Mouse (Mus musculus): ENCODE measurements around the gene Cdc42bpa. TPM values are rescaled to one million over a fixed set of nuclear protein-coding genes. Genes with fewer than 3 reads are reported as not detected.

Gene Cdc42bpa
- polyA plus RNA-seq, 1 experiment from 2014 or later = 32.6 TPM

DNA sequence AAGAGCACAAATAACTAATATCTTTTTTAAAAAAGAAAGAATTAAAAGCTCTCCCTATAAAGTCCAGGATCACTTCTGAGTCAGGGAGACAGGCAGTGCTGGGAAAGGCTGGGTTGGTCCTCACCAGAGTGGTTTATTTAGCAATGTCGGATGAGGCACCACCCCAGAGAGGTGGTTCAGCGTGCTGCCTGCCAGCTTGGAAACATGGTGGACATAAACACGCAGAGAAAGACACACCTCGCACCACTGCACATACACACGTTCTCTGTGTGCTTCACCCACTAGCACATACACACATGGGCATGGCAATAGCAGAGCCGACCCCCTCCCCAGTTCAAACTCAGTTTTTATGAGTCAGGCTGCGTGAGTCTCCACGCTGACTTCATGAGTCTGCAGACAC lies 230.8 kb downstream of the Cdc42bpa start:
- Histone ChIP-seq H3K27me3 (0 out of 2 replicates have a peak, but pooled peaks cover 6% of the 10 kb centered on the region), H3K4me1 (peaks cover 8% of the 10 kb centered on the region), H3K9ac (replicated peaks) (no peak overlapping the region), H3K9me3 (no peaks in the 10 kb centered on the region), H3K36me3 (no peaks in the 10 kb centered on the region), H3K4me2 (replicated peaks) (no peak overlapping the region), H3K4me3 (no peak overlapping the region), H3K27ac (replicated peaks) (no peak overlapping the region)
- ATAC-seq (replicated peaks) = no peak
- 86% methylated on average over 8 of the region's 8 CpGs for WGBS

DNA sequence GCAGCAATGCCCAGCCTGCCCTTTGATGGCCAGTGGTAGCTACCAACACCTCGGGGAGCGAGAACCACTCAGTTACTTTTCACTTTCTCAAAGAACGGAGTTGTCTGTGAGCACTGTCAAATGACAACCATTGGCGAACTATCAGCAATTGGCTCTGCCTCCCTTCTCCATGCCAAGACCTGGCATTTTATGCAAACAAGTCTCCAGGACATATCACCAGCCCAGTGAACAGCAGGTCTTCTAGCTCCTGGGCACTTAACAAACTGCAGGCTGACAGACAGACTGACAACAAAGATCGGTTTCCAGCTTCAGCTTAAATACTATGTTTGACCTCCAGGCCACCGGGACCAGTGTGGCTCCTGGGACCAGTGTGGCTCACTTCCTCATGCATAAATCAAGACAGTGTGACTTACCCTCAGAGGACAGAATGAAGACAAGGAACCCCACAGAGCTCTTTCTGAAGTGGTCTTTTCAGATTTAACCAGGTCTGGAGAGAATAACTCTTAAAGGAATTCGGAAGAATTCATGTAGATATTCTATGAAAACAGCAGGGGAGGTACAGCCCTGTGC lies 231.5 kb downstream of the Cdc42bpa start:
- no peak overlapping the region for H3K4me2 ChIP-seq (replicated peaks)
- H3K9ac ChIP-seq (replicated peaks) = no peak overlapping the region
- peaks cover 14% of the 10 kb centered on the region for H3K4me1 ChIP-seq
- 0 out of 2 replicates have a peak, but pooled peaks cover 6% of the 10 kb centered on the region for H3K27me3 ChIP-seq
- no peak overlapping the region for H3K4me3 ChIP-seq
- ATAC-seq (replicated peaks) = no peak
- no peaks in the 10 kb centered on the region for H3K36me3 ChIP-seq
- H3K27ac ChIP-seq (replicated peaks) = no peak overlapping the region
- H3K9me3 ChIP-seq = no peaks in the 10 kb centered on the region
- WGBS = 72% methylated on average over 7 of the region's 7 CpGs

DNA sequence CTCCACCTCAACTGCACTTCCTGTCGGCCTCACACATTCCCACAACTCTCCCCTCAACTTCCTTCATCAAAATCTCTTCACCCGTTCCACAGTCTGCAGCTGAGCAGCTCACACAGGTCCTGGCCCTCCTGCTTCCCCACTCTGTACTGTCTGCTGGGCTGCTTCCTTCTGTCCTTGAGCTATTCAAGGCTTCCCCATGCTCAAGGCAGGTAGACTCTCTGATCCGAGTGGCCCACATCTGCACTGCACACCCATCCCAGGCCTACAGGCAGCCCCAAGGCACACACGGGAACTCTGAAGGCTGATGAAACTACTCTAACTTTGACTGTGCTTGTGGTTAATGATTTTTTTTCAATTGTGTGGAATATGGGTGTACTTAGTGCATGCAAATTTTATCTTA lies 232.6 kb downstream of the Cdc42bpa start:
- Histone ChIP-seq H3K9me3 (no peaks in the 10 kb centered on the region), H3K4me3 (no peak overlapping the region), H3K4me1 (peaks cover 14% of the 10 kb centered on the region), H3K4me2 (replicated peaks) (no peak overlapping the region), H3K9ac (replicated peaks) (no peak overlapping the region), H3K27me3 (0 out of 2 replicates have a peak, but pooled peaks cover 6% of the 10 kb centered on the region), H3K27ac (replicated peaks) (no peak overlapping the region), H3K36me3 (no peaks in the 10 kb centered on the region)
- 55% methylated on average over 4 of the region's 4 CpGs for WGBS
- ATAC-seq (replicated peaks) = no peak

DNA sequence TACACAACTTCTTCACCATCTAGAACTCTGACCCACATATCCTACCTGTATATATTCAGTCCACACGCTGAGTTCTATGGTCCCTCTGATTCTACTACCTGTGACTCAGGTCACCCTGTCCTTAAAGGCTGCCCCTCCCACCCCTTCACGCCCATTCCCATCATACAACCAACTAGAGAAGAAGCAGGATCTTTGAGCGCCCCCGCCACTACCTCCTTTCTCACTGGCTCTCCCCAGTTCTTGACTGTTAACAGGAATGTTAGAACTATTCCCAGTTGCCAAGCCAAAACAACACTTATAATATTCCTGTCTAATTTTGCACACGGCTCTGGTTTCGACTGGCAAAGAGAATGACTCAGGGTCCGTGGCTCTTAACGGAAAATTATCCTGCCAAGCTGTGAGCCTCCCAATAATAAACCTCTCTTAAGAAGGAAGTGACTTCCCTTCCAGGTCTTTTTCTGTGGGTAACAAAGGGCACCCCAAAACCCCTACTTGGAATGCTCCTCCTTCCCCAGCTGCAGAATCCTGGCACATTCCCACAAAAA lies 233.2 kb downstream of the Cdc42bpa start:
- H3K9ac ChIP-seq (replicated peaks) = no peak overlapping the region
- no peak for ATAC-seq (replicated peaks)
- no peak overlapping the region for H3K27ac ChIP-seq (replicated peaks)
- H3K4me2 ChIP-seq (replicated peaks) = no peak overlapping the region
- no peaks in the 10 kb centered on the region for H3K9me3 ChIP-seq
- peaks cover 14% of the 10 kb centered on the region for H3K4me1 ChIP-seq
- H3K27me3 ChIP-seq = 0 out of 2 replicates have a peak, but pooled peaks cover 6% of the 10 kb centered on the region
- H3K4me3 ChIP-seq = no peak overlapping the region
- WGBS = 73% methylated on average over 8 of the region's 8 CpGs
- no peaks in the 10 kb centered on the region for H3K36me3 ChIP-seq

DNA sequence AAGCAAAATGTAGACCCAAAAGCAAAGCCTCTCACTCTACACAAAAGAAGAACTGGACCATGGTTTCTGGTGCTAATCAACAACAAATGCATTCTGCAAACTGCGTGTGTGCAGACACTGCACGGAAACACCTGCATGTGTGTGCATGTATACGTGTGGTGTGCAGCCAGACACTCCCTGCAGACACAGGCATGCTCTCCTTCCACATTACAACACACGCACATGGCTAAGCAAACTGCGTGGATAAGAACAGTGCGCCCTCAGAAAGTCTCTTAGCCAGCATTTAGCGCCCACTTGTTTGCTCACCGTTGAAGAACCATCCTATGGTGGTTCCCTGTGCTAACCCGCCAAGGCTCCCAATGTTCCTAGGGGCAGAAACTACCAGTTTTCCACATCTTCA lies 233.8 kb downstream of the Cdc42bpa start:
- Histone ChIP-seq H3K4me3 (no peak overlapping the region), H3K36me3 (no peaks in the 10 kb centered on the region), H3K9me3 (no peaks in the 10 kb centered on the region), H3K4me1 (peaks cover 14% of the 10 kb centered on the region), H3K4me2 (replicated peaks) (no peak overlapping the region), H3K27ac (replicated peaks) (no peak overlapping the region), H3K9ac (replicated peaks) (no peak overlapping the region), H3K27me3 (0 out of 2 replicates have a peak, but pooled peaks cover 6% of the 10 kb centered on the region)
- ATAC-seq (replicated peaks) = no peak
- WGBS = 89% methylated on average over 9 of the region's 9 CpGs

DNA sequence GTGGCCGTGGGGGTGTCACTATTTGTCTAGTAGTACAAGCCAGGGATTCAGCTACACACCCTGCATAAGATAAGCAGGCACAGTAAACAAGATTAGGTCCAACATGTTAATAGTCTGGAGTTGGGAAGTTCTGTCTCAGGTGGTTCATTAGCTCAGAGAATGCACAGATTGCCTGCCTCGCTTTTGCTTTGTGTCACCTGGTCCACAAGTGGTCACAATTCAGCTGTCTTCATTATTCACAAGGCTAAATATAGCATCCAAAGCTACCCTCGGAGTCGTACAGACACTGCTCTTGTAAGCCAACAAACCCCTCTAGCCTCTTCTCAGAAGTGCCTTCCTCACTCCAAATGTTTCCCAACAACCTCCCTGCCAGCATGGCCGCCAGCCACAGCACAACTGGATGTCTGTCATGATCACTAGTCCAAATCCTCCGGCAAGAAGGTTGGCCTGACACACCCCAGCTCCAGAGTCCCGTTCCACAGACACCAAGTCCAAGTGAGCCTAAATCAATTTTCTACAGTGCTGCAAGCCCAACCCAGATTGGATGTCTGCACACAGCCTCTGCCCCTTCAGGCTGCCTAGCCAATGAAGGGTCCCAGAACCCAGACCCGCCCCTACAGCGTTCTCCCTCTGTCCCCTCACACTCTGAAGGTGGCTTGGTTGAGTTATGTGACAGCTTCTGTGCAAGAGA lies 234.7 kb downstream of the Cdc42bpa start:
- peak overlapping the region; percentile 71 for H3K4me2 ChIP-seq (replicated peaks)
- peaks cover 14% of the 10 kb centered on the region for H3K4me1 ChIP-seq
- peak overlapping the region; percentile 56 for H3K4me3 ChIP-seq
- 35% methylated on average over 9 of the region's 9 CpGs for WGBS
- H3K9ac ChIP-seq (replicated peaks) = peak overlapping the region; percentile 42
- H3K27ac ChIP-seq (replicated peaks) = no peak overlapping the region
- ATAC-seq (replicated peaks) = 0 out of 2 replicates have a peak, but pooled peaks have one; percentile 14
- H3K27me3 ChIP-seq = 0 out of 2 replicates have a peak, but pooled peaks cover 6% of the 10 kb centered on the region
- H3K9me3 ChIP-seq = no peaks in the 10 kb centered on the region
- H3K36me3 ChIP-seq = no peaks in the 10 kb centered on the region

DNA sequence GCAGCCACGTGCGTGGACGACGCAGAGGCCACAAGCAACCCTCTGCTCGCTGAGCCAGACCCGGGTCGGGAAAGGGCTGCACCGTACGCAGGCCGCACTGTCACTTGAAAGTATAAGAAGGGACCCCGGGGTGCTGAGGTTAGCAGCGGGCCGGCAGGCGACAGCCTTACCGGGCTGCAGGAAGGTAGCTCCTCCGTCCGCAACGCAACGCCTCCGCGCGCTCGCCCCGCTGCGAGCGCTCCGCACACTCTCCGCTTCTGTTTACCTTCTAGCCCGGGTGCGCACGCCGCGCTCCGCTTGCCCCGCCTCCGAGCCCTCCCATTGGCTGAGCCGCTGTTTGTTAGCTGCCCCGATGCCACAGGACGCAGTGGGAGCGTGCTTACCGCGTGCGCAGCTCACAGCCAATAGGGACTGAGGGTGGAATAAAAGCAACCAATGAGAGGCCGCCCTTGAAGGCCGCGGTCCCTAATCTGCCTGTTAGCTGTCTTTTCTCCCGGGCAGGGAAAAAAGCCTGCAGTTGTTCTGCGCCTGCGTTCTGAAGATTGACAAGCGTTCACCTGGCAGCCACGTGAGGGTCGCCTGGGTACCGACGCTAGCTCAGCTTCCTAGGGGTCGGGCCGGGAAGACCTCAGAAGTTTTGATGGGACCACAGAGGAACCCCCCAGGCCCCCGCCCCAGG lies 235.6 kb downstream of the Cdc42bpa start:
- no peaks in the 10 kb centered on the region for H3K9me3 ChIP-seq
- no peak overlapping the region for H3K27ac ChIP-seq (replicated peaks)
- H3K4me3 ChIP-seq = peak overlapping the region; percentile 56
- ATAC-seq (replicated peaks) = peak; percentile 100
- peak overlapping the region; percentile 71 for H3K4me2 ChIP-seq (replicated peaks)
- H3K27me3 ChIP-seq = 0 out of 2 replicates have a peak, but pooled peaks cover 6% of the 10 kb centered on the region
- under 1% methylated on average over 57 of the region's 57 CpGs for WGBS
- no peaks in the 10 kb centered on the region for H3K36me3 ChIP-seq
- H3K4me1 ChIP-seq = peaks cover 14% of the 10 kb centered on the region
- peak overlapping the region; percentile 42 for H3K9ac ChIP-seq (replicated peaks)

DNA sequence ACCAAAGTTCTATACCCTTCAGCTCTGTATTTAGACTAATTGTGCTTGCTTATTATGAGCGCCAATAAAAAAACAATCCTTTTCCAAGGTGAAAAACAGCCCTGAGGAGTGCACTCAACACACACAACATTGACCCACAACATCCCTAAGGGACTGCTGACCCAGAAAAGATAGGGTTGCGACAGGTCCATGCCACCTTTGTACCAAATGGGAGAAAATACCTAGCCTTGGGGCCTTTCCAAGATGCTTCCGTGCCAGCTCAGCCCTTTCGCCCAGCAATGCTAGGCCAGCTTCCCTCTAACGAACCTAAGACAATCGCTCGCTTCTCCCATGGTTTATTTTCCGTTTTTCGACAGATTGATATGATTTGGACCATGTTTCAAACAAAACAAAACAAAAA lies 236.2 kb downstream of the Cdc42bpa start:
- Histone ChIP-seq H3K4me1 (peaks cover 14% of the 10 kb centered on the region), H3K36me3 (no peaks in the 10 kb centered on the region), H3K4me3 (peak overlapping the region; percentile 56), H3K4me2 (replicated peaks) (peak overlapping the region; percentile 71), H3K9ac (replicated peaks) (0 out of 2 replicates have a peak overlapping the region, but pooled peaks have one; percentile 32), H3K9me3 (no peaks in the 10 kb centered on the region), H3K27me3 (0 out of 2 replicates have a peak, but pooled peaks cover 6% of the 10 kb centered on the region), H3K27ac (replicated peaks) (no peak overlapping the region)
- no peak for ATAC-seq (replicated peaks)
- WGBS = 80% methylated on average over 9 of the region's 9 CpGs

DNA sequence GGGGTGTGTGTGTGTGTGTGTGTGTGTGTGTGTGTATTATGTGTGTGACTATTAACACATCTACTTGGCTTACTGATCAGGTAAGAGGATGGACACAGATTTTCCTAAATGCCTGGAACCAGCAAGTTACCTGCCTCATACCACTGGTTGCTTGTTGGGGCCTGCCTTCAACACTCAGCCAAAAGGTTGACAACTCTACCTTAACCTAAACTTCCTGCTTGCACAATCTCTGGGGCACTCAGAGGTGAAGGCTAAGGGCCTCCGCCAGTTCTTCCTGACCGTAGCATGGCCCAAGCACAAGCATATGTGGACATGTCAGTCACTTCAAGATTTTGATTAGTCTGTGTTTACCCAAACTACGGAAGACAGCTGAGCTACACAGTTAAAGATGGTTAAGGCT lies 237.7 kb downstream of the Cdc42bpa start:
- no peak overlapping the region for H3K27ac ChIP-seq (replicated peaks)
- H3K9ac ChIP-seq (replicated peaks) = no peak overlapping the region
- H3K27me3 ChIP-seq = 0 out of 2 replicates have a peak, but pooled peaks cover 6% of the 10 kb centered on the region
- H3K9me3 ChIP-seq = no peaks in the 10 kb centered on the region
- no peaks in the 10 kb centered on the region for H3K36me3 ChIP-seq
- no peak overlapping the region for H3K4me3 ChIP-seq
- ATAC-seq (replicated peaks) = no peak
- peaks cover 14% of the 10 kb centered on the region for H3K4me1 ChIP-seq
- 89% methylated on average over 3 of the region's 3 CpGs for WGBS
- no peak overlapping the region for H3K4me2 ChIP-seq (replicated peaks)

DNA sequence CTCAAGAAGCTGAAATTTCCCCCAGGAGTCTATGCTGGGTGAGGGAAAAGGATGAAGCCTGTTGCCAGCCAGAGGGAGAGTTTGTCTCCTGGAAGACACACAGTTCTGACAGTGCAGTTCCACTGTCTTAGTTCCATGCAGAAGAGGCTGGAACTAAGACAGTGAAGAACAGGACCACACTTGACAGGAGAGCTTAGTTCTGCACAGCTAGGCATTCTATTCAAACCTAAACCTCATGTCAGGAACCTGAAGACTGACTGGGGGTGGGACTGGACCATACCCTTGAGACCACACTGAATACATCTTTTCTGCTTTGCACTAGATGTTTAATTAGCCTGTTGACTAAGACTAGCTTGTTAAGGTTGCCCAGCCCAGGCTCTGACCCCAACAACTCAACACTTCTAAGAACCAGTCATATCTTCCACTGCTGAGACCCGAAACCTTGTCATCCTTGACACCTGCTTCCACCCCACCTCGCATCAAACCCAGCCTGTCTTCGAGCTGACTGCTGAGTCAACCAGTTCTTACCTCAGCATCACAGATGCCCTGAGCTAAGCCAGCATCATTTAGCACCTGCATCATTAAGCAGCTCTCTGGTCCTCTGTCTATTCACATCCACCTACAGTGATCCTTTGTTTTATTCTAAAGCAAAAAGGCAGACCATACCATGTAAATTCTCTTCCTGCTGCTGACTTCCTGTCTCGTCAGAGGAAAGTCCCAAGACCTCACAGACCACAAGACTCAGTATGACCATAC lies 238.9 kb downstream of the Cdc42bpa start, which contains the start of gene Coq8a:
Coq8a (minus strand) TSS at position 644 of the 756 bp plus-strand sequence.
- Histone ChIP-seq H3K4me3 (no peak within 1 kb of the TSS), H3K36me3 (no peaks in the 10 kb centered on the region), H3K27ac (replicated peaks) (no peak within 1 kb of the TSS), H3K27me3 (0 out of 2 replicates have a peak, but pooled peaks cover 6% of the 10 kb centered on the region), H3K9me3 (no peaks in the 10 kb centered on the region), H3K4me1 (peaks cover 14% of the 10 kb centered on the region), H3K9ac (replicated peaks) (no peak within 1 kb of the TSS), H3K4me2 (replicated peaks) (no peak within 1 kb of the TSS)
- 76% methylated on average over 4 of the region's 4 CpGs for WGBS
- ATAC-seq (replicated peaks) = no peak

DNA sequence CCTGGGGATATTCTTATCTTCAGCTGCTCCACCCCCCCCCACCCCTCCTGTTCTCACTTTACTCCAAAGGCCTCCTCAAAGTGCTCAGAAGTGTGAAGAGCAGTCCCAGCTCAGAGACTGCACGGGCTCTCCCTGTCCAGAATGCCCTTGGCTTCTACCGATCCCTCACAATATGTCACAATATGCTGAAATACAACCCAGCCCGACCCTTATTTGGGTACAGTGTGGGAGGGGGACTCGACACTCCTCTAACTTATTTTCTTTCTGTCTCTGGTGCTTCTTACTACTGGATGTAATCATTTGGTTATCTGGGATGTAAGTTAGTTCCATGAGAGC lies 239.4 kb downstream of the Cdc42bpa start:
- Histone ChIP-seq H3K27me3 (0 out of 2 replicates have a peak, but pooled peaks cover 3% of the 10 kb centered on the region), H3K9me3 (no peaks in the 10 kb centered on the region), H3K4me3 (no peak overlapping the region), H3K36me3 (no peaks in the 10 kb centered on the region), H3K4me1 (peaks cover 14% of the 10 kb centered on the region), H3K4me2 (replicated peaks) (no peak overlapping the region), H3K9ac (replicated peaks) (no peak overlapping the region), H3K27ac (replicated peaks) (no peak overlapping the region)
- no peak for ATAC-seq (replicated peaks)
- 64% methylated on average over 4 of the region's 4 CpGs for WGBS

Measured in forebrain, embryonic 15.5 days (tissue).